Mouse (Mus musculus): ENCODE results near the gene Tgoln1.

Gene Tgoln1

DNA sequence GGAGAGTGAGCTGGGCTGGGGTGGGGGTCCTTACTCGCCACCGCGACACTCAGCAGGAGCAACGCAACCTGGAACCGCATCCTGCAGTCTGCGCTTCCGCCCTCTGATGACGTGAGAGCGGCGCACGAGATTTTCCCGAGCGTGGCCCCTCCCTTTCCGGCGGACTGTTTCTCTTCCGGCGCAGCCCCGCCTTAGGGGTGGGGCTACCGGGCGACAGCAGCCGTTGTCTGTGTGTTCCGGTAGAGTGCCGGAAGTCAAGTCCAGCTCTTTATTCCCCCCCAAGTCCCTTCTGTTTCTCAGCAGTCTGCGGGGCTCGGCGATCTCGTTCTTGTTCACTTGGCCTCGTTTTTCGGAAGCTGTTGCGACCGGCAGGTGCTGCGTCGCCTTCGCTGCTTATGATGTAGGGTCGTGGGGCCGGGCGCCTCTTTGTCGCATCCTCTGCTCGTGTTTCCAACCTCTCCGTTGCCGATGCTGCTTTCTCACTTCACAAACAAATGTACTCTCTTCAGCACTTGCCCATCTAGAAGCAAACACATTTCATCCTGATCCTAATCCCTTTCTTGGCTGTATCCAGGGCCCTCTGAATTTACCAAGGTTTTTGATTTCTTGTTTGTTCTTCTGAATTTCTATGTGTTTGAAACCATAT is at the start of gene Tgoln1:
Gene Tgoln1 (minus strand): TSS at position 358 of the 646 bp plus-strand sequence.
- peak; percentile 64; the same call in 1 of the 2 replicates for TF ChIP-seq GATA4 (IDR thresholded peaks at IDR 0.05; ENCODE audit: insufficient replicate concordance, low read length)

GRCm38 (mm10) chr6:72664290-72664689 is 47.5 kb upstream of the Tgoln1 start:
- TF ChIP-seq GATA4 (IDR thresholded peaks at IDR 0.05; ENCODE audit: insufficient replicate concordance, low read length): peak; percentile 82; the same call in 1 of the 2 replicates

- TF ChIP-seq GATA4 (IDR thresholded peaks at IDR 0.05; ENCODE audit: insufficient replicate concordance, low read length): peak; percentile 92
Measured at GRCm38 (mm10) chr6:72663000-72663399, 46.2 kb upstream of the Tgoln1 start.

- no peak for TF ChIP-seq GATA4 (IDR thresholded peaks at IDR 0.05; ENCODE audit: insufficient replicate concordance, low read length)
Measured at GRCm38 (mm10) chr6:72660391-72660720, 43.6 kb upstream of the Tgoln1 start.

DNA sequence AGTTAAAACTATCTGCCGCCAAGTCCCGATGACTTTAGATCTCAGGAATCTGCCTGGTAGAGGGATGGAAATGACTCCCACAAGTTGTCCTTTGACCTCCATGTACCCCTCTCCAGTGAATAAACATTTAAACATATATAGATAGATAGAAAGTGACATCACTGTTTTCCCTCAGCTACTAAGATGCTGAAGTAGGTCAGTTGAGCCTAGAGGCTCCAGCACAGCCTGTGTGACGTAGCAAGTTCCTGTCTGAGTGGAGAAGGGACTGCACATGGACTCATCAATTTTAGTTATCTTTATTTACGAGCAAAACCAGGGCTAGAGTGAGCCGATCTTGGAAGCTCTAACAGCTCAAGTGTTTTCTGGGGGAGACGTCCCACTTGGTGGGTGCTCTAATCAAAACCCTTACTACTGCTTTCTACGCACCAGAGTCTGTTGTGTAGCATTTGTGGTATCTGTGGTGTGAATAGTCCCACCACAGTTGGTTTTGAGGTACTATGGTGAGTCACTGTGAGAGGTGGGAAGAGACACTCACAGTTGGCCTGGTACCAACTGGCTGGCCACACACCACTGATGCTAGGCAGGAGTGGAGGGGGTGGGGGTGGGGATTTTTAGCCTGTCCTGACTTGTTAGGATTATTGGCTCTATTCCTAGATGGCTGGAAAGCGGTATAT is 43.1 kb upstream of the Tgoln1 start:
- no peak for TF ChIP-seq GATA4 (IDR thresholded peaks at IDR 0.05; ENCODE audit: insufficient replicate concordance, low read length)

DNA sequence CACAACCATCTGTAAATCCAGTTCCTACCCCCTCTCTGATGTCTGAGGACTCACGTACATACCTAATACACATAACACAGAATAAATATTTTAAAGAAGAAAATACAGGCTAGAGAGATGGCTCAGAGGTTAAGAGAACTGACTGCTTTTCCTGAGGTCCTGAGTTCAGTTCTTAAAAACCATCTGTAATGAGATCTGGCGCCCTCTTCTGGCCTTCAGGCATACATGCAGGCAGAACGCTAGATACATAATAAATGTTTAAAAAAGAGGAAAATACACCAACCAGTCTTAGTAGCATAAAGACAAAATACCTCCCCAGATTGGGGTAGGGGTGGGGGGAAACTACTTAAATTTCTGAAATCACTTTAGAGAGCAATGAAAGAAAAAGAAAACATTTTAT is 41.2 kb upstream of the Tgoln1 start:
- TF ChIP-seq GATA4 (IDR thresholded peaks at IDR 0.05; ENCODE audit: insufficient replicate concordance, low read length): no peak

- no peak for TF ChIP-seq GATA4 (IDR thresholded peaks at IDR 0.05; ENCODE audit: insufficient replicate concordance, low read length)
Measured at GRCm38 (mm10) chr6:72656053-72656442, 39.2 kb upstream of the Tgoln1 start.

GRCm38 (mm10) chr6:72655309-72656052 is 38.7 kb upstream of the Tgoln1 start:
- TF ChIP-seq GATA4 (IDR thresholded peaks at IDR 0.05; ENCODE audit: insufficient replicate concordance, low read length): no peak; the same call in 1 of the 2 replicates

GRCm38 (mm10) chr6:72654355-72654754 is 37.6 kb upstream of the Tgoln1 start:
- TF ChIP-seq GATA4 (IDR thresholded peaks at IDR 0.05; ENCODE audit: insufficient replicate concordance, low read length): no peak

GRCm38 (mm10) chr6:72653419-72653818 is 36.6 kb upstream of the Tgoln1 start:
- TF ChIP-seq GATA4 (IDR thresholded peaks at IDR 0.05; ENCODE audit: insufficient replicate concordance, low read length): peak; percentile 15; the same call in 1 of the 2 replicates

- no peak for TF ChIP-seq GATA4 (IDR thresholded peaks at IDR 0.05; ENCODE audit: insufficient replicate concordance, low read length)
Measured at GRCm38 (mm10) chr6:72650338-72650851, 33.6 kb upstream of the Tgoln1 start.

- no peak for TF ChIP-seq GATA4 (IDR thresholded peaks at IDR 0.05; ENCODE audit: insufficient replicate concordance, low read length)
Measured at GRCm38 (mm10) chr6:72648002-72648595, 31.3 kb upstream of the Tgoln1 start.

- TF ChIP-seq GATA4 (IDR thresholded peaks at IDR 0.05; ENCODE audit: insufficient replicate concordance, low read length): 0 out of 2 replicates have a peak, but pooled peaks have one; percentile 26
Measured at GRCm38 (mm10) chr6:72647383-72647820, 30.6 kb upstream of the Tgoln1 start.

DNA sequence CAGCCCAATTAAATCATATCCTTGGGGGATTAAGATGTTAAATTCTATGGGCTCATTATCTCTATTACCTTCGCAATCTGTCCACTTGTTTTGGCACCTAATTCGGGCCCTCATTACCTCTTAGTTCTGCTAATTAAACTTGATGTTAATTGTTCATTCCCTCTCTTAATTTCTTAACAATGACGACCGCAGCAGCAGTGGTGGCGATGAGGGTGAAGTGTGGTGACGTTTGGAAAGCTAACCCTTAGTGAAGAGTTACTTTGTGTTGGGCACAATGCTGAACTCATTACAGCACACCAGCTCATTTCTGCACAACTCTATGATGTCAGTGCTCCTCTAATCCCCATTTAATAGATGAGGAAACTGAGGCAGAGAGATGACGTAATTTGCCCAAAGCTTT is 28.6 kb upstream of the Tgoln1 start:
- TF ChIP-seq GATA4 (IDR thresholded peaks at IDR 0.05; ENCODE audit: insufficient replicate concordance, low read length): no peak

GRCm38 (mm10) chr6:72644576-72644975 is 27.8 kb upstream of the Tgoln1 start:
- no peak for TF ChIP-seq GATA4 (IDR thresholded peaks at IDR 0.05; ENCODE audit: insufficient replicate concordance, low read length)
